Mouse (Mus musculus): ENCODE measurements around the gene St6gal2. TPM values are rescaled to one million over a fixed set of nuclear protein-coding genes. Genes with fewer than 3 reads are reported as not detected.

The St6gal2 gene
- total RNA-seq, 1 experiment = 1.6 TPM

- no peak overlapping the region for H3K27ac ChIP-seq (ENCODE audit: insufficient read depth, low read depth, low read length, poor library complexity, severe bottlenecking)
- DNase-seq (ENCODE audit: low read depth, low spot score) = no peak
- in situ Hi-C loops (cut with MboI; ENCODE audit: low sequenced_read_pairs in 2 of 2, unreplicated experiment in 2 of 2) = no loop called here
- no peak overlapping the region for H3K4me3 ChIP-seq (ENCODE audit: insufficient read depth in 1 of 2, low read depth in 1 of 2, low read length in 2 of 2, poor library complexity in 1 of 2, severe bottlenecking in 1 of 2)
- no peaks in the 10 kb centered on the region for H3K36me3 ChIP-seq (ENCODE audit: control insufficient read depth, insufficient read depth, low read length, poor library complexity, severe bottlenecking)
- no peak overlapping the region for H3K9ac ChIP-seq (ENCODE audit: insufficient read depth, low read depth, low read length, poor library complexity, severe bottlenecking)
- H3K9me3 ChIP-seq (ENCODE audit: control insufficient read depth, insufficient read depth, low read depth, low read length) = no peaks in the 10 kb centered on the region
- TF ChIP-seq ZNF384 (IDR thresholded peaks at IDR 0.05; ENCODE audit: low read depth, low read length) (no peak), CHD2 (IDR thresholded peaks at IDR 0.05; ENCODE audit: low read depth, low read length) (no peak), ZC3H11A (IDR thresholded peaks at IDR 0.05; ENCODE audit: borderline replicate concordance, low read depth, low read length) (no peak), HCFC1 (IDR thresholded peaks at IDR 0.05; ENCODE audit: borderline replicate concordance, insufficient read depth, low read length) (no peak), MAFK (IDR thresholded peaks at IDR 0.05; ENCODE audit: insufficient read depth, low read depth, low read length) (no peak)
- H3K4me1 ChIP-seq (ENCODE audit: control insufficient read depth in 2 of 2, insufficient read depth in 2 of 2, low read length in 2 of 2, poor library complexity in 1 of 2) = no peaks in the 10 kb centered on the region
These were observed 86.7 kb downstream of the St6gal2 start for GRCm38 (mm10) chr17:55531872-55532271.

GRCm38 (mm10) chr17:55548476-55548875 lies 103.3 kb downstream of the St6gal2 start:
- H3K27ac ChIP-seq (ENCODE audit: insufficient read depth, low read depth, low read length, poor library complexity, severe bottlenecking) = no peak overlapping the region
- no peak for DNase-seq (ENCODE audit: low read depth, low spot score)
- H3K36me3 ChIP-seq (ENCODE audit: control insufficient read depth, insufficient read depth, low read length, poor library complexity, severe bottlenecking) = no peaks in the 10 kb centered on the region
- H3K4me1 ChIP-seq (ENCODE audit: control insufficient read depth in 2 of 2, insufficient read depth in 2 of 2, low read length in 2 of 2, poor library complexity in 1 of 2) = no peaks in the 10 kb centered on the region
- TF ChIP-seq CHD2 (IDR thresholded peaks at IDR 0.05; ENCODE audit: low read depth, low read length) (no peak), ZNF384 (IDR thresholded peaks at IDR 0.05; ENCODE audit: low read depth, low read length) (no peak), MAFK (IDR thresholded peaks at IDR 0.05; ENCODE audit: insufficient read depth, low read depth, low read length) (no peak), HCFC1 (IDR thresholded peaks at IDR 0.05; ENCODE audit: borderline replicate concordance, insufficient read depth, low read length) (no peak), ZC3H11A (IDR thresholded peaks at IDR 0.05; ENCODE audit: borderline replicate concordance, low read depth, low read length) (no peak)
- H3K9ac ChIP-seq (ENCODE audit: insufficient read depth, low read depth, low read length, poor library complexity, severe bottlenecking) = no peak overlapping the region
- no peaks in the 10 kb centered on the region for H3K9me3 ChIP-seq (ENCODE audit: control insufficient read depth, insufficient read depth, low read depth, low read length)
- no peak overlapping the region for H3K4me3 ChIP-seq (ENCODE audit: insufficient read depth in 1 of 2, low read depth in 1 of 2, low read length in 2 of 2, poor library complexity in 1 of 2, severe bottlenecking in 1 of 2)
- in situ Hi-C loops (cut with MboI; ENCODE audit: low sequenced_read_pairs in 2 of 2, unreplicated experiment in 2 of 2) = no loop called here

- no peak overlapping the region for H3K27ac ChIP-seq (ENCODE audit: insufficient read depth, low read depth, low read length, poor library complexity, severe bottlenecking)
- H3K4me1 ChIP-seq (ENCODE audit: control insufficient read depth in 2 of 2, insufficient read depth in 2 of 2, low read length in 2 of 2, poor library complexity in 1 of 2) = no peaks in the 10 kb centered on the region
- TF ChIP-seq CHD2 (IDR thresholded peaks at IDR 0.05; ENCODE audit: low read depth, low read length) = no peak
- TF ChIP-seq ZNF384 (IDR thresholded peaks at IDR 0.05; ENCODE audit: low read depth, low read length) = no peak
- TF ChIP-seq HCFC1 (IDR thresholded peaks at IDR 0.05; ENCODE audit: borderline replicate concordance, insufficient read depth, low read length) = no peak
- TF ChIP-seq ZC3H11A (IDR thresholded peaks at IDR 0.05; ENCODE audit: borderline replicate concordance, low read depth, low read length) = no peak
- TF ChIP-seq MAFK (IDR thresholded peaks at IDR 0.05; ENCODE audit: insufficient read depth, low read depth, low read length) = no peak
- no peaks in the 10 kb centered on the region for H3K36me3 ChIP-seq (ENCODE audit: control insufficient read depth, insufficient read depth, low read length, poor library complexity, severe bottlenecking)
- H3K4me3 ChIP-seq (ENCODE audit: insufficient read depth in 1 of 2, low read depth in 1 of 2, low read length in 2 of 2, poor library complexity in 1 of 2, severe bottlenecking in 1 of 2) = no peak overlapping the region
- no peak overlapping the region for H3K9ac ChIP-seq (ENCODE audit: insufficient read depth, low read depth, low read length, poor library complexity, severe bottlenecking)
- DNase-seq (ENCODE audit: low read depth, low spot score) = no peak
- in situ Hi-C loops (cut with MboI; ENCODE audit: low sequenced_read_pairs in 2 of 2, unreplicated experiment in 2 of 2) = no loop called here
- no peaks in the 10 kb centered on the region for H3K9me3 ChIP-seq (ENCODE audit: control insufficient read depth, insufficient read depth, low read depth, low read length)
These were observed 116.6 kb downstream of the St6gal2 start for GRCm38 (mm10) chr17:55561774-55562173.

Other genes starting within 250 kb of the St6gal2 start
- 0.05 TPM in 1 of 2 replicates, not detected in the other for gene Vmn2r118, start 179.8 kb downstream of the St6gal2 start, total RNA-seq (2012; rRNA removed)